Mouse (Mus musculus) liver, postnatal 0 days (tissue): Measurements from ENCODE around the gene Hist1h2af.

ENCODE experiments used
- CTCF ChIP-seq: sonication (generic); IDR thresholded peaks from 2 replicates; pipeline ENCODE4 v1.5.1; 2016; ENCODE audit warnings: antibody characterized with exemption, low read depth
- EP300 ChIP-seq: IDR thresholded peaks from 2 replicates; pipeline ENCODE4 v1.6.1; 2016; ENCODE audit warnings: antibody characterized with exemption, low read depth, mild to moderate bottlenecking

GRCm38 (mm10) chr13:23495526-23495925, 38.2 kb upstream of the Hist1h2af start:
- TF ChIP-seq CTCF, result no peak
- TF ChIP-seq EP300, result no peak
